Mouse (Mus musculus): ENCODE results near the gene Artn.

Gene Artn

GRCm38 (mm10) chr4:117885994-117886393 lies 43.6 kb downstream of the Artn start:
- ChIA-PET CTCF (no interaction called here), POLR2A (interaction anchor here in 3 of 4 experiments (0.7 to 2.5 kb wide), 12 partner anchors 16 to 293 kb away, joined by 3 to 9 read pairs (median 4); partner anchors contain the start of gene Kdm4a (in 1 of the 3))

GRCm38 (mm10) chr4:117885093-117885492 lies 44.5 kb downstream of the Artn start:
- POLR2A ChIA-PET: interaction anchor here in 3 of 4 experiments (0.8 to 2.1 kb wide), 5 partner anchors 13 to 80 kb away, joined by 3 to 7 read pairs (median 3); partner anchors contain the start of gene Ccdc24 (in 1 of the 3)
- CTCF ChIA-PET: interaction anchor here in 1 of 4 experiments (0.6 kb wide), 1 partner anchor 1812 kb away, joined by 3 read pairs; no protein-coding TSS in a partner anchor

- CTCF ChIA-PET: interaction anchor here in 1 of 4 experiments (1.0 kb wide), 1 partner anchor 24 kb away, joined by 3 read pairs; no protein-coding TSS in a partner anchor
- POLR2A ChIA-PET: interaction anchor here in 2 of 4 experiments (0.6 to 2.1 kb wide), 9 partner anchors 8 to 372 kb away, joined by 3 to 7 read pairs (median 3); partner anchors contain the start of gene Dph2 (in 1 of the 2)
Measured at GRCm38 (mm10) chr4:117884146-117884545, 45.4 kb downstream of the Artn start.

- CTCF ChIA-PET: interaction anchor here in 1 of 4 experiments (1.0 kb wide), 1 partner anchor 23 kb away, joined by 3 read pairs; no protein-coding TSS in a partner anchor
- POLR2A ChIA-PET: interaction anchor here (0.5 to 2.1 kb wide), 11 partner anchors 8 to 83 kb away, joined by 3 to 10 read pairs (median 3); partner anchors contain the start of gene Dph2 (in 3 of the 4)
Measured at GRCm38 (mm10) chr4:117882701-117883691, 46.6 kb downstream of the Artn start, which contains the start of gene B4galt2. TSS of gene B4galt2 (minus strand) at chr4:117883487.

- CTCF ChIA-PET: interaction anchor here in 1 of 4 experiments (0.6 to 0.7 kb wide), 2 partner anchors 21 to 345 kb away, joined by 3 to 5 read pairs; no protein-coding TSS in a partner anchor
- POLR2A ChIA-PET: interaction anchor here in 2 of 4 experiments (0.6 to 2.4 kb wide), 8 partner anchors 9 to 86 kb away, joined by 3 to 9 read pairs (median 6); partner anchors contain the start of genes Atp6v0b (in 1 of the 2) and Dph2 (in 1 of the 2)
Measured at GRCm38 (mm10) chr4:117878703-117879102, 50.9 kb downstream of the Artn start.

GRCm38 (mm10) chr4:117878301-117878700 lies 51.3 kb downstream of the Artn start:
- CTCF ChIA-PET: no interaction called here
- POLR2A ChIA-PET: interaction anchor here in 2 of 4 experiments (0.8 to 2.4 kb wide), 9 partner anchors 9 to 86 kb away, joined by 3 to 9 read pairs (median 4); partner anchors contain the start of genes Atp6v0b (in 1 of the 2) and Dph2 (in 1 of the 2)

Measured in embryonic stem cell, embryonic (primary cell).